Mouse (Mus musculus): Measurements from ENCODE around the gene Itsn2.
"Not testable (repeated sequence)": the region's sequence is repeated elsewhere in the genome, so short reads cannot be mapped to it uniquely, and the experiment has no call there.

Itsn2 gene

DNA sequence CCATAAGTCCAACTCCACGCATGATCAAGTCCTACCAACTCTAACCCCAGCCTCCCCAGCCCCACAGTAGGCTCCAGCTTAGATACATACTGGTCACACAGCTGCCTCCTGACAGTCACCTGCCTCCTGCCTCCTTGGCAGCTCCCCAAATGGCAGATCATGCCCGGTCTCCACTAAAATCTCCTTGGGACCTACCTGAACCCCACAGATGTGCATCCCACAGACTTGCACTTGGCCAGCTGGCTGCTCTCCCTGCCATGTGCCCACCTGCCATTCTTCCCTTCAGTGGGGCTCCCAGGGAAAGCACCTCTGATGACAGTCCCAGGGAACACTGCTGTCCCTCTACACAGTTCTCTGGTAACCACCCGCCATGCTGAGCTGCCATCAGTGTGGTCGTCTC is 115.9 kb downstream of the Itsn2 start:
- CTCF ChIA-PET = interaction anchor here (0.6 kb wide), 1 partner anchor 245 kb away, joined by 7 read pairs; no protein-coding TSS in a partner anchor

GRCm38 (mm10) chr12:4708881-4709604 is 116.6 kb downstream of the Itsn2 start:
- CTCF ChIA-PET = interaction anchor here (0.6 kb wide), 1 partner anchor 246 kb away, joined by 7 read pairs; no protein-coding TSS in a partner anchor

DNA sequence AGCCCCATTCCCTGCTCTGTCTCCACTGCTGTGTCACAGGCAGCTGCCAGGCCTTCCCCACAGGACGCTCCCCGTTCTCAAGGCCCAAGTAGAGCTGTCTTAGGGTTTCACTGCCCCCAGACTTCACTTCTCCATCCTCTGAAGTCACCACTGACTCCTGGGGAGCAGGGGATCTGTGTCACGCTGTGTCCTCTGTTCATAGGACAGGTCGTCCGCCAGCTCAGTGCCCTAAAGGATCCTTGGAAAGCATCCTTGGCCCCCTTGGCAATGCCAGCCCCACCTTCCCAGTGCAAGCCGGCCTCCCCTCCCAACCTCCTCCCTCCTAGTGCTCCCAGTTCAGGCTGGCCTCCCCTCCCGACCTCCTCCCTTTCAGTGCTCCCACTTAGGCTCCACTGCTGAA is 117.5 kb downstream of the Itsn2 start:
- CTCF ChIA-PET = no interaction called here

DNA sequence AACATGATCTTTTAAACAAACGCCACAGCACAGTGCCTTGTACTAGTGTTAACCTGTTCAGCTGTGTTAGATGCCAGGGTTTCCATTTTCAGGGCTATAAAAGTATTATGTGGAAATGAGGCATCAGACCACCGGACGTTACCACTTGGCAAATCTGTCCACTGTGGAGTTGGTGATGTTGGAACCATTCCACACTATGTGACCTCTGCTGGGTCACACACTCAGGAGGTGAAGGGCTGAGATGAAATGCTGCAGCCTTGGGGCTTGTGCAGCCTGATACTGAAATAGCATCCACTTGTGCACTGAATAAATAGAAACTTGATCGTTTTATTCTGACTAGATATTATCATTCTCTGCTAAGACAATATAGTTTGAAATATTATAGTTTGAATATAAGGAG is 120.9 kb downstream of the Itsn2 start:
- CTCF ChIA-PET = no interaction called here

- CTCF ChIA-PET = no interaction called here
Observed at GRCm38 (mm10) chr12:4715606-4716005, 123.2 kb downstream of the Itsn2 start.

DNA sequence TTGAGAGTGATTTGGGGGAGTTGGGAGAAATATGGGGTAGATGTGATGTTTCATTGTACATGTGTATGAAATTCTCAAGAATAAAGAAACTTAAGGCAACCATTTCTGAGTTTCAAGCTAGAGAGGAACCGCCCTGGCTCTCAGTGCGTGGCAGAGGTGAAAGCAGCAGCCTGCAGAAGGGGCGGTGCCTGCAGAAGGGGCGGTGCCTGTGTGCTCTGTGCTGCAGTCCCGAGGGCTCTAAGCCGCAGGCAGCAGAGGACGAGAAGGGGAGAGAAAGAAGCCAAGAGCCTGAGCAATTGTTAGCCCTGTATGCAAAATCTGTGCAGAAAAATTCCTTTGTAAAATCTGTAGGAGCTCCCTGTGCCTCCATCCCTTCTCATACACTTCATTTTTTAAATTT is 125.0 kb downstream of the Itsn2 start:
- CTCF ChIA-PET = no interaction called here

DNA sequence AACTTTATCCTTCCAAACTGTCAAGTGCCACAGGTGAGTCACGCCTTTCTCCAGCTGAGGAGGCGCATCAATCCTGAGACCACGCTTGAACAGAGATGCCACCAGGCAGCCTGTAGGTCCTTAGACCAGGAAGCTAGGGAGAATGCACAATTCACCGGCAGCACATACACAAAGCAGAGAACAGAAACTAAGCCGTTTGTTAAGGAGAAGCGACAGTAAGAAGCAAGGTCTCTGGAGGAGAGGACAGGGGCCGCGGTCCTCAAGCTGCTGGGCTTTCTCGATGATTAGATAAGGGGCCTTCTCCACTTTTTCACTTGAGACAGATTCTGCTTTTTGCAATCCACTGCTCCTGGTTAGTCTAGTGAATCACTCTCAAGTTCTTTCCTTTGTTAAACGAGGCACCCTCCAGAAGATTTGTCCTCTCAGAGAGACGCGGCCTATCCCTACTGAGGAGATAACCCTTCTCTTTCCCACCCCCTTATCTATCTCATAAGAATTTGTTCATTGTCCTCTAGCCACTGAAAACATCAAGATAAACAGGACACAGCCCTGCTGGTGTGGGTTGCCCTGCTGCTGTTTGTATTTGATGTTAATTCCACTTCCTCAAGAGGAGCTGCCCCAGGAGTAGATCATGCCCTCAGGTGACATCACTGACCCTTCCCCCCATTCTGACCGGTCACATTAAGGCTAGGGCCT is 126.8 kb downstream of the Itsn2 start:
- CTCF ChIA-PET = interaction anchor here (0.6 kb wide), 1 partner anchor 26 kb away, joined by 3 read pairs; no protein-coding TSS in a partner anchor

DNA sequence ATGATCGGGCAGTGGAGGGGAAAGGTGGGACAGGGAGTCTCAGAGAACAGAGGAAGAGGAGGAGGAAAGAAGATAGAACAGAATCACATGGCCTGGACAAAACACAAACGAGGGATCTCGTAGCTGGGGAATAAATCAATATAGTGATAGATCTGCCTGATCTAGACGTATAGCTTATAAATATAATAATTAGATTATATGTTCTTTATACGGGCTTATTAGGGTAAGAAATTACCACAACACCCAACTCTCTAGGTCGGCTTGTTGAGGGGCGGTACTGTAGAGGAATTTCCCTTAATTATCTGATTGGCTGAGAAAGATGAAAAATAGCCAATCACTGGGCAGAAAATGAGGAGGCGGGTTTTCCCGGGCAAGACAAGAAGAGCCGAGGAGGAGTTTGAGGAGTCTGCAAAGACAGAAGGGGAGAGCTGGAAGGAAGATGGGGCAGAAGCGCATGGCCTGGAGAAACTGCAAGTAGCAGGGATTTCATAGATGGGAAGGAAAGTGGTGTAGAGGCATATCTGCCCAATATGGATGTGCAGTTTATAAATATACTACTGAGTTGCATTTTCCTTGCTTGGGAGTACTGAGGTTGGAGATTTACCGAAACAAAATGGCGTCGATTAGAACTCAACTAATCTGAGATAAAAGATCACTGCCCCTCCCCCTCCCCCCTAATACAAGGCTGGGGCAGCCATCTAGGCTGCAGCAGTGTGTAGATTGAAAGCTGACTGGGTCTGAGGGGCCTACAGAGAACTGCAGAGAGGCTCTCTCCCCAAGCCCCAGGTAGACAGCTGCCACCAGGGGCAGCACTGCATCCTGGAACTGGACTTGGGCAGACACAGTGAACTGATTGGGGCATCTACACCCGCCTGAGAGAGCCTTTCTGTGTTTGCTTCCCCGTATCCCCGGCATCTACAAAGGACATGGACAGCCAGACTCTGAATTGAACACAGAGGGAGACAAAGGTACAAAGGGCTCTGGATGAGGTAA is 127.6 kb downstream of the Itsn2 start:
- CTCF ChIA-PET = interaction anchor here (0.6 kb wide), 2 partner anchors 25 to 79 kb away, joined by 3 to 4 read pairs; no protein-coding TSS in a partner anchor

DNA sequence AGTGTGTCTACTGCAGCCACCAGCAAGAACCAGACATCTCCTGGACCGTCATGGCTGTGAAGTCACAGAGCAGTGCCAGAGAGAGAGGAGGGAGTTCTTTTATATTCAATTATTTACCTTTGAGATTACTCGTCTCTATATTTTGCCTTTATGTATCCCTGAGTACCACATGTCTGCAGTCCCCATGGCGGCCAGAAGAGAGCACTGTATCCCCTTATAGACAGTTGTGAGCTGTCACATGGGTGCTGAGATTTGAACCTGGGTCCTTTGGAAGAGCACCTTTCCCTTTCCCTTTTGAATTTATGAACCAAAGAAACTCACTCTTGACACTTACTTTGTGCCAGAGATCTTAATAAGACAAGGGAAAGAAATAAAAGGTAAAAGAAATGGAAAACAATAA is 136.7 kb downstream of the Itsn2 start:
- CTCF ChIA-PET = no interaction called here

DNA sequence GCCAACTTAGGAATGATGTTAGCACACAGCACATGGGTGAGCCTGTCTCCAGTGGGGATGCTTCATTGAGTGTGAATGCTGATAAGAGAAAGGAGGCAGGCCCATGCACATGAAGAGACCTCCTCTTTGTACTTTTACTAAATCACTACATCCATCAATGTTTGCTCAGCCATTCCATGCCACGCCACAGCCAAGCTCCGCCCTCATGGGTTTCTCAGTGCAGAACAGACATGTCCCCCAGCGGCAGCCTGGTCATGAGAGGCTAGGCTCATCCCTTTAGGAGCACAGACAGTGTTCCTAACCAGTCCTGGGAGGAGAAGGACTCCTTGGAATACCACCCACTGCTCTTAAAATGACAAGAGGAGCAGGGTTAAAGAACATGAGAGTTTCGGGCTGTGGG is 139.2 kb downstream of the Itsn2 start:
- CTCF ChIA-PET = no interaction called here

DNA sequence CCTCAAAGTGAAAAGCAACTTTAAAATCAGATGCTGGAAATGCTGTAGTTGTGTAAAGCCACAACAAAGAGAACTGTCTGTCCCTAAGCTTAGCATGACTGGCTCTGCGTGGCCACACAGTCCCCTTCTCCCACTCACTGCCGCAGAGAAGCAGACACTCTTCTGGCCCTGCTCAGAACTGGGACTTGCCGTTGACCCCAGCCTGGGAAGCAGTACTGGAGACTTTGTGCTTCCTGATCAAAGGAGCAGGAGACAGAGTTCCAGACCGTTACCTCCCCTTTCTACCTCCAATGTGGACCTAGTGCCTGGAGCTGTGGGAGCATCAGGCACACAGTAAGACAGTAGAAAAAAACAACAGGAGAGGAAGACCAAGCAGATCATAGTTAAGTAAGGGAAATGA is 139.9 kb downstream of the Itsn2 start:
- CTCF ChIA-PET = no interaction called here

DNA sequence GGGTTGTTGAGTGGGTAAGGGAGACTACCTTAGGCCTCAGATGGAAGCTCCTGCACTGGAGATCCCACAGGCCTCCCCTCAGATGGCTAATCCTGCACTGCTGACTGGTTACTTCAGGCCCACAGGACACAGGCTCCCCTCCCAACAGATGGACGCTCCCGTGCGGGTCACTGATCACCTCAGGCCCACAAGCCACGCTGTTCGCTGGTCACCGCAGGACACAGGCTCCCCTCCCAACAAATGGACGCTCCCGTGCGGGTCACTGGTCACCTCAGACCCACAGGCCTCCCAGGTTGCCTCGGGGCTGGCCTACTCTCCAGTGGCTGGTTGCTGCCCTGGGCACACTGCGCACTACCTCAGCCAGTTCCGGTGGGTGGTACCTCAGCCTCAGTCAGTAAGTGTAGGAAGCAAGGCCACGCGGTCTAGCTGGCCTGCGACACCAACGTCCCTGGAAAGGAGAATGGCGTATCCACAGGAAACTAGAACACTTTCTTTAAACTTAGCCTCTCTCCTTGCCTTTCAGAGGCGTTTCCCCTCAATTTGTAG is 145.7 kb downstream of the Itsn2 start, which contains the start of gene Fam228a:
Gene Fam228a, minus strand, starts transcription at position 400 of the 546 bp plus-strand sequence.
- CTCF ChIA-PET = no interaction called here

DNA sequence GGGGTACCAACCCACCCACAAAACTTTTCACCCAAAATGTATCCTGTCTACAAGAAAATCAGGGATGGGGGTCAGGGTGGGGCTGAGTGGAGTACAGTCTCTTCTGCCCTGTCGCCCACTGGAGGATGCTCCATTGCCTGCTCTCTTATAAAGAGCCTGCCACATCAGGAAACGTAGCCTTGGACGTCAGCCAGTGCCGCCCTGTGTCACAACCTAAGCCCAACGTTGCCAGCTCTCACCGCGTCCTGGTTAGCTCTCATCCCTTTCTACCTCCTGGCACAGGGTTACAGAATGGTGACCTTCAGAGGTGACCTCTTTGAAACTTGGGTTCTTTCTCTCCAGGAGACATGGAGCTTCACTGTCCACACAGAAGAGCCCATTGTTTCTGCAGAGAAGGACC is 148.4 kb downstream of the Itsn2 start:
- CTCF ChIA-PET = no interaction called here

DNA sequence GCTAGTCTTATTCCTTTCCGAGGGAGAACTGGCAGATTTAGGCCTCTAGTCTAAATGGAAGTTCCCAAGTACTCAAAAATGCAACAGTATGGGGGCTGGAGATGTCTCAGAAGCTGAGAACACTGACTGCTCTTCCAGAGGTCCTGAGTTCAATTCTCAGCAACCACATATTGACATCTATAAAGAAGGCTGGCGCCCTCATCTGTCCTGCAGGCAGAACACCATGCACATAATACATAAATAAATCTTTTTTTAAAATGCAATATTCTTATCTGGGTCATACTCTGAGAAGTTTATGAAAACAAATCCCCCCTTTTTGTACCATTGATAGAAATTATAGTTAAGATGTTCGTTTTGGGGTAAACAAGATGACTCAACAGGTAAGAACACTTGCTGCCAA is 149.7 kb downstream of the Itsn2 start:
- CTCF ChIA-PET = no interaction called here

DNA sequence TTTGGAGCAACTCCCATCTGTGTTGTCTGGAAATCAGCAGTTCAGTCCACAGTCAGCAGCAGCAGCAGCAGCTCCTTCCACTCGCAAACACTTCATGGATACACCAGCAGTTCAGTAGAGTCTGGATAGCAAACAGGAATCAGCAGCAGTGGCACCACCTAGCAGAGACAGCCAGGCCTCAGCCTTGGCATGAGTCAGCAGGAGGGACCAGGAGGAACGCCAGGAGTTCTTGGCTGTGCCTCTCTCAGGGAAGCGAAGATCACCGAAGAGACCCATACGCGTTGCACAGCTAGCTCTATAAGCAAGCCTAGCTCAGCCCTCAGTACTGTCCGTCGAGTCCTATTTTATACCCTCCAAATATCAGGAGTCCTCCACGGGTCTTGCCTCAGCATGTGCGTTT is 152.0 kb downstream of the Itsn2 start:
- CTCF ChIA-PET = no interaction called here

DNA sequence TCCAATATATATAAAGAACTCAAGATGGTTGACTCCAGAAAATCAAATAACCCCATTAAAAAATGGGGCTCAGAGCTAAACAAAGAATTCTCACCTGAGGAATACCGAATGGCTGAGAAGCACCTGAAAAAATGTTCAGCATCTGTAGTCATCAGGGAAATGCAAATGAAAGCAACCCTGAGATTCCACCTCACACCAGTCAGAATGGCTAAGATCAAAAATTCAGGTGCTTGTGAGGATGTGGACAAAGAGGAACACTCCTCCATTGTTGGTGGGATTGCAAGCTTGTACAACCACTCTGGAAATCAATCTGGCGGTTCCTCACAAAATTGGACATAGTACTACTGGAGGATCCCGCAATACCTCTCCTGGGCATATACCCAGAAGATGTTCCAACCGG is 162.0 kb downstream of the Itsn2 start:
- CTCF ChIA-PET = not testable (repeated sequence)

DNA sequence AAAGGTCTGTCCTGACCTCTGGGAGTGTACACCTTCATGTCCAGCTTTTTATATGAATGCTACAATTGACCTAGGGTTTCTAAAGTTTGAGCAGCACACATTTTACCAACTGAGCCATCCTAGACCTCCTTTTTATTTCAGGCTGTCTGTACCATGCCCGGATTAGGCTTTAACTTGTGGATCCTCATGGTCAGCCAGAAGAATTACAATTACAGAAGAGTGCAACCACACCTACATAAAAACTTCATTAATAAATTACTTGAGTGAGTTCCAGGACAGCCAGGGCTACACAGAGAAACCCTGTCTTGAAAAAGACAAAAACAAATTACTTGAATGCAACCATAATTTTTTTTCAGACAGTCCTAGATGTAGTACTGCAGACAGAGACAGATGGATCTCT is 164.6 kb downstream of the Itsn2 start:
- CTCF ChIA-PET = no interaction called here

All from spleen, embryonic (tissue).